Mouse (Mus musculus) cerebellum, adult 18-20 months (tissue): ENCODE results near the gene Bin2.
"Not testable (repeated sequence)": the region's sequence is repeated elsewhere in the genome, so short reads cannot be mapped to it uniquely, and the experiment has no call there.

Source experiments
- DNase-seq, 2 experiments: peaks; one replicate each; pipeline ENCODE4 v3.0.0; 2021

The Bin2 gene

GRCm38 (mm10) chr15:100646161-100646560, 23.2 kb downstream of the Bin2 start:
- peak; percentile 64 to 73 for DNase-seq

- DNase-seq, result no peak
Observed at GRCm38 (mm10) chr15:100642451-100642850, 26.9 kb downstream of the Bin2 start.

- DNase-seq, result no peak
Observed at GRCm38 (mm10) chr15:100641226-100641810, 28.0 kb downstream of the Bin2 start.

- no peak for DNase-seq
Observed at GRCm38 (mm10) chr15:100639972-100640750, 29.2 kb downstream of the Bin2 start.

- DNase-seq, result peak in 1 of 2 experiments; percentile 16
Observed at GRCm38 (mm10) chr15:100637661-100638060, 31.7 kb downstream of the Bin2 start.

- no peak for DNase-seq
Observed at GRCm38 (mm10) chr15:100636700-100637501, 32.5 kb downstream of the Bin2 start, which contains the start of gene Smagp. Smagp (minus strand) TSS chr15:100636940.

GRCm38 (mm10) chr15:100635851-100636645, 33.3 kb downstream of the Bin2 start:
- no peak for DNase-seq

- no peak for DNase-seq
Observed at GRCm38 (mm10) chr15:100635239-100635638, 34.1 kb downstream of the Bin2 start.

- DNase-seq, result no peak
Observed at GRCm38 (mm10) chr15:100633341-100633740, 36.0 kb downstream of the Bin2 start.

- no peak for DNase-seq
Observed at GRCm38 (mm10) chr15:100632323-100632722, 37.0 kb downstream of the Bin2 start.

- DNase-seq, result no peak
Observed at GRCm38 (mm10) chr15:100631454-100632170, 37.7 kb downstream of the Bin2 start.

GRCm38 (mm10) chr15:100630126-100630525, 39.2 kb downstream of the Bin2 start:
- DNase-seq, result no peak

GRCm38 (mm10) chr15:100628797-100629196, 40.6 kb downstream of the Bin2 start:
- no peak for DNase-seq

- DNase-seq, result no peak
Observed at GRCm38 (mm10) chr15:100627774-100628370, 41.5 kb downstream of the Bin2 start.

- DNase-seq, result no peak
Observed at GRCm38 (mm10) chr15:100627287-100627686, 42.1 kb downstream of the Bin2 start.

- DNase-seq, result no peak
Observed at GRCm38 (mm10) chr15:100624435-100624834, 44.9 kb downstream of the Bin2 start.

- DNase-seq, result no peak
Observed at GRCm38 (mm10) chr15:100623754-100624153, 45.6 kb downstream of the Bin2 start.

- DNase-seq, result no peak
Observed at GRCm38 (mm10) chr15:100622164-100622563, 47.2 kb downstream of the Bin2 start.

GRCm38 (mm10) chr15:100621671-100622070, 47.7 kb downstream of the Bin2 start:
- DNase-seq, result not testable (repeated sequence)

GRCm38 (mm10) chr15:100619200-100619599, 50.2 kb downstream of the Bin2 start:
- no peak for DNase-seq

- DNase-seq, result no peak
Observed at GRCm38 (mm10) chr15:100616221-100616620, 53.1 kb downstream of the Bin2 start.

- peak; percentile 80 to 86 for DNase-seq
Observed at GRCm38 (mm10) chr15:100615825-100616220, 53.5 kb downstream of the Bin2 start.
